In the genomic region with DNA sequence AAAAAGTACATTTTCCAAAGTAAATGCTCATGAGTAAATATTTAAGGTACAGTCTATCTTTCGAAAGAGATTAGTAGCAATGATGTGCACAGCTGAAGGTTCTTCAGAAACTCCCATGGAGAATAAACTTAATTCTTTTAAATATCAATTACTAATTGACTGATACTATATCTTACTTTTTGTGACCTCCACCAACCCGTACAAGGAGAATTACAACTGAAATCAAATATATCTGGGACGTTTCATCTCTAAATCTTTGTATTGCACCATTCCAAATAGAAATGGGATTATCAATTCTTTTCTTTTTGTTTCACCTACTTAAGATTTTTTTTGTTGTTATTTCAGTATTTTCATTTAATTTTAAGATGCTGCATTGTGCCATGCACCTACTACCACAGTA, we compare ENCODE assay signal across 12 mouse cellular contexts. TPM values are rescaled to one million over a fixed set of nuclear protein-coding genes. Genes with fewer than 3 reads are reported as not detected.
"Had no signal": no experiment of that assay in that cellular context is flagged by ENCODE, and none has a peak within 500 bp of the region (broad histone marks: within the 10 kb centered on the region; RNA-seq: fewer than 3 reads in every experiment).

A gene (minus strand): TSS at position 101 of the 400 bp plus-strand sequence.

RNA-seq across cellular contexts. Expression of the gene that starts here (rescaled TPM):
- polyA plus RNA-seq: liver, embryonic 12.5 days; lung, embryonic 14.5 days; midbrain, embryonic 10.5 days; midbrain, embryonic 12.5 days; midbrain, embryonic 14.5 days; myocyte; neural tube, embryonic 11.5 days; neural tube, embryonic 13.5 days; neural tube, embryonic 15.5 days; testis, adult 2 months; thymus, adult 2 months; urinary bladder, adult 2 months had no signal
